Mouse (Mus musculus) NIH3T3 (cell line): ENCODE measurements around the gene 1700012B07Rik.

ENCODE experiments used
- DNase-seq: peaks from one replicate; pipeline ENCODE4 v3.0.0-alpha.2; 2012; ENCODE audit warnings: low read depth

1700012B07Rik gene

DNA sequence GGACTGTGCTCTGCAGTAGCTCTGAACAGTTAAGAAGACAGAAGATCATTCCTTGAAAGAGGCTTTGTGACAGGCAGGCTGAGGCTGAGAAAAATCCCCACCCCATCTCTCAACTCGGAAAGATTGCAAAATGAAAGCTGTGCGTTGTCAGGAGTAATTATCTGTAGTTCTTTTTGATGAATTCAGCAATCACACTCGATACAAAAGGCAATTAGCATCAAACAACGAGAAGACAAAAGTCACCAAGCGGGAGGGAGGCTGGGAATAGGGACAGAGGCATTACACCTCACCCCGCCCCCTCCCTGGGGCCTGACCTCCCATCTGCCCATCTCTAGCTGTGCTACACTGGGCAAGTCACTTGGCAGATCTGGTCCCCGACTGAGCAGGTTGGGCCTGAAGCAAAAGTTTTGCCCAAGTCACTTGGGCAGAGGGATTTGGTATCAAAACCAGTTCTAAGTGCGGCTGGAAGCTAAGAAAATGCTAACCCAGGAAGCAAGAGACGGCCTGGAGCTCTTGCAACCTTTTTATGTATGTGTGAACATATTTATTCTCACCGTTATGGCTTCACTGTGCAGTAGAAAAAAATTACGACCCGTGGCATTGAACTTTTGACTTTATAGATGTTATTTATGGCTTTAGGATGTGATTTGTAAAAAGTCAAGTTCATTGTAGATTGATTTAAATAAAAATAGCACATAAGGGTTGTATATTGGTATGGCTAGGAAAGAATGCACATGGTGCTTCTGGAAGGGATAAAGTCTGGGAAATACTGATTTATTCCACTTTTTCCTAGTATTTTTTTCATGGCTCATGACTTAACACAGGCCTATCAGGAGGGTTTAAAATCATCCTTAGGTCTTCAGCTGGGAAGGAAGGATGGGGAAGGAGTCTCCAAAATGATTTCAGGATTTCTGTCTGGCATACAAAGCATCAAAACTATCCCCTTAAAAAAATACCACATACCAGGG, 75.9 kb downstream of the 1700012B07Rik start:
- no peak for DNase-seq

DNA sequence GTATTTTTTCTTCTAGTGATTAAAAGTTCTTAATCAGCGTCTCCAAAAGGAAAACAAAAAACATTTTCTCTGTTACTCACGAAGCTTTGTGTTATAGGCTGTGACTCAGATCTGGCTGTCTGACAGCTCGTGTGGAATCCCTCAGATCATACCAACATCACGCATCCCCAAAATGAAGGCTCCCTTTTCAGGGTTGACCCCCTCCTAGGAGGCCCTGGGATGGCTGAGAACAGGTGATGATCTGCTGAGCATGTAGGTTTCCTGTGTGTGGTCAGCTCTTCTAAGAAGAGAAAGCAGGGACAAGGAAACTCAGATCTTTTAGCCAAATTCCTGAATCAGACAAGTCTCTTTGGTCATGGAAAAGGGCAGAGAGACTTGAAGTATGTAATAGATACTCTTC, 82.6 kb downstream of the 1700012B07Rik start:
- peak; percentile 47 for DNase-seq

GRCm38 (mm10) chr11:109737967-109738366, 89.9 kb downstream of the 1700012B07Rik start:
- no peak for DNase-seq
